Mouse (Mus musculus) limb, embryonic 11.5 days (tissue): ENCODE data around the gene Slc39a11. TPM values are rescaled to one million over a fixed set of nuclear protein-coding genes. Genes with fewer than 3 reads are reported as not detected.

Source experiments
- ATAC-seq: fragments of 200-750 bp; cut with Nextera tagmentation; 2 replicates; pipeline ENCODE4 v1.8.0; 2017; ENCODE audit warnings: low read depth; ENCODE audit not compliant: insufficient number of reproducible peaks, low FRiP score, low TSS enrichment
- DNase-seq: peaks from one replicate; pipeline ENCODE4 v3.0.0-alpha.2; 2015; ENCODE audit warnings: low spot score
- H3K27ac ChIP-seq: fragments of 300-500 bp; sonication (generic); replicated peaks from 2 replicates; pipeline ENCODE4 v1.5.1; 2014; ENCODE audit warnings: low read depth, mild to moderate bottlenecking, low read length
- H3K27me3 ChIP-seq: fragments of 300-500 bp; sonication (generic); 2 replicates; pipeline ENCODE4 v1.6.1; 2014; ENCODE audit warnings: mild to moderate bottlenecking, low read length, mixed read lengths; ENCODE audit not compliant: control insufficient read depth, insufficient read depth
- H3K36me3 ChIP-seq: fragments of 300-500 bp; sonication (generic); 2 replicates; pipeline ENCODE4 v1.6.1; 2014; ENCODE audit warnings: mild to moderate bottlenecking, low read length, moderate library complexity, mixed read lengths; ENCODE audit not compliant: control insufficient read depth, insufficient read depth
- H3K4me1 ChIP-seq: fragments of 300-500 bp; sonication (generic); 2 replicates; pipeline ENCODE4 v1.6.1; 2014; ENCODE audit warnings: low read length, mixed read lengths; ENCODE audit not compliant: control insufficient read depth, insufficient read depth
- H3K4me2 ChIP-seq: fragments of 300-500 bp; sonication (generic); 2 replicates; pipeline ENCODE4 v1.6.1; 2014; ENCODE audit warnings: low read depth, mild to moderate bottlenecking, moderate library complexity; ENCODE audit not compliant: severe bottlenecking
- H3K4me3 ChIP-seq: fragments of 300-500 bp; sonication (generic); 2 replicates; pipeline ENCODE4 v1.5.1; 2014; ENCODE audit warnings: low read depth, low read length
- H3K9ac ChIP-seq: fragments of 300-500 bp; sonication (generic); 2 replicates; pipeline ENCODE4 v1.6.1; 2014; ENCODE audit warnings: mild to moderate bottlenecking, low read length
- H3K9me3 ChIP-seq: fragments of 300-500 bp; sonication (generic); 2 replicates; pipeline ENCODE4 v1.6.1; 2016; ENCODE audit warnings: low read length; ENCODE audit not compliant: control insufficient read depth
- WGBS: fragments of 180-500 bp; shearing (Covaris S2); extraction: QIAGEN DNeasy Blood & Tissue Kit; methylation state at CpG from one replicate; pipeline ENCODE4 v1.1.7; 2014; 5-methylcytosine and 5-hydroxymethylcytosine counted together
- polyA plus RNA-seq: library from polyadenylated mRNA; unstranded; fragments of >200 nt; fragmentation: Nextera tagmentation; extraction: Ambion mirVana; gene quantifications from 2 replicates; pipeline ENCODE4 v1.2.1, GENCODE M21; 2014

The Slc39a11 gene
- polyA plus RNA-seq, 1 experiment from 2014 or later: 14.9 TPM

DNA sequence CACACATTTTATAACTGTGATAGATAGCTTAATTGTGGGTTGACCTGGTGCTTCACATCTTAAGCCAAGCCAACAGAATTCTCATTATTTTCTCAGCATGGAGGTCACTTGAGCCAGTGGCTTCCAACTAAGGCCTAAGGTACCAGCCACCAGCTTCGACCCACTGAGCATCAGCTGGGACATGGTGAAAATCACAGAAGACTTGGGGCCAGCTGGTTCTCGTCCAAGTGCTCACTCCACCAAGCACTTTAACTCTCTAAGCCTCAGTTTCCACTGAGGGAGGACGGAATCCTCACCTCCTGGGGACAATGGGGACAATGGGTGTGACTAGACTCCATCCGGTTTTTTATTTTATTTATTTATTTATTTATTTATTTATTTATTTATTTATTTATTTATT is 27.9 kb downstream of the Slc39a11 start:
- Histone ChIP-seq H3K4me2 (no peak overlapping the region), H3K27ac (no peak overlapping the region), H3K27me3 (peaks cover 32% of the 10 kb centered on the region), H3K9me3 (no peaks in the 10 kb centered on the region), H3K4me1 (peaks cover 13% of the 10 kb centered on the region), H3K9ac (no peak overlapping the region), H3K4me3 (no peak overlapping the region), H3K36me3 (no peaks in the 10 kb centered on the region)
- no peak for DNase-seq
- WGBS: 81% methylated on average over 4 of the region's 4 CpGs
- no peak for ATAC-seq

DNA sequence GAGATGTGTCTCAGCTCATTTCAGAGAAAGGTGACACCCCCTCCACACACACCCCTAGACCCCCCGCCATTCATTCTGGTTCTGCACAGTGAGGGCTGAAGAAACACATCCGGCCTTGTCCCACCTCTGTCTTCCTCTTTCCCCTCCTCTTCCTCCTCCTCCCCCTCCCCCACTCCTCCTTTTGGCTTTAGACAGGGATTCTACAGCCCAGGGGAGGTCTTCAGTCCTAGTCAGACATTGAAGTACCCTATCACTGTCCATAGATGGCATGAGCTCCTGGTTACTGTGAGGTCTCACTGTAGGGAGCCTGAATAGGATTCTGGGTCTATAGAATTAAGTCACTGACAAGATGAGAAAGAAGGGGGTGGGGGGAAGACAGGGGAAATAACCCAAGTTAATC is 28.9 kb downstream of the Slc39a11 start:
- Histone ChIP-seq H3K27ac (no peak overlapping the region), H3K4me3 (no peak overlapping the region), H3K9ac (no peak overlapping the region), H3K36me3 (no peaks in the 10 kb centered on the region), H3K9me3 (no peaks in the 10 kb centered on the region), H3K4me2 (no peak overlapping the region), H3K4me1 (peaks cover 13% of the 10 kb centered on the region), H3K27me3 (peaks cover 32% of the 10 kb centered on the region)
- WGBS: 53% methylated on average over 2 of the region's 2 CpGs
- ATAC-seq (no peak), DNase-seq (no peak)

DNA sequence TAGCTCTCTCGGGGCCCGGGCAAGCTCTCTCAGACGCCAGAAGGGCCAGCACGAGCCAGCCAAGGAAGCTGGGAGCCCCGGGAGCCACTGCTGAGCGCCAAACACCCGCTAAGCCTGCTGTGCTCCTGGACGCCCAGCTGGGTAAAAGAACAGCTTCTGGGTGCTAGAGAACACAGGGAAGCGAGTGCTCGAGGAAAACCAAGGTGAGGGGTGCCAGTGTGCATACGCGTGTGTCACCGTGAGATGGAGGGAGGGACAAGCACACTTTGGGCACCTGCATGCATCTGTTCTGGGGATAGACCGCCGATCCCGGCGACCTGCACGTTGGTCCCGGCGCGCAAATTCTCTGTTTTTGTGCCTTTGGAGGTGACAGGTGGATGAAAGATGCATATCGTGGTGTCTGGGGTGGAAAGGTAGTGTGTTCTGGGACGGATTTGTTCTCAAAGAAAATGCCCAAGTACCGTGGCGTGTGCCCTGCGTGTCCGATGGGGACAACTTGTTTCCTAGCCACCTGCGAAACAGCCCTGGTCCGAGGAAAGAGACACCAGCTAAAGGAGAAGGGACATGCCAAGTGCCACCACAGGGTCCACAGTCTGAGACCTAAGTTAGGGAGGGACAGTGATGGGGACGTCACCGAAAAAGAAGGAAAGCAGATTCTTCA is 30.3 kb downstream of the Slc39a11 start:
- Histone ChIP-seq H3K27ac (no peak overlapping the region), H3K4me2 (peak overlapping the region; percentile 98), H3K9me3 (no peaks in the 10 kb centered on the region), H3K9ac (peak overlapping the region; percentile 62), H3K27me3 (peaks cover 32% of the 10 kb centered on the region), H3K4me1 (peaks cover 13% of the 10 kb centered on the region), H3K36me3 (no peaks in the 10 kb centered on the region), H3K4me3 (peak overlapping the region; percentile 45)
- WGBS: 2% methylated on average over 31 of the region's 31 CpGs
- ATAC-seq (peak; percentile 52; the same call in 1 of the 2 replicates), DNase-seq (no peak)

DNA sequence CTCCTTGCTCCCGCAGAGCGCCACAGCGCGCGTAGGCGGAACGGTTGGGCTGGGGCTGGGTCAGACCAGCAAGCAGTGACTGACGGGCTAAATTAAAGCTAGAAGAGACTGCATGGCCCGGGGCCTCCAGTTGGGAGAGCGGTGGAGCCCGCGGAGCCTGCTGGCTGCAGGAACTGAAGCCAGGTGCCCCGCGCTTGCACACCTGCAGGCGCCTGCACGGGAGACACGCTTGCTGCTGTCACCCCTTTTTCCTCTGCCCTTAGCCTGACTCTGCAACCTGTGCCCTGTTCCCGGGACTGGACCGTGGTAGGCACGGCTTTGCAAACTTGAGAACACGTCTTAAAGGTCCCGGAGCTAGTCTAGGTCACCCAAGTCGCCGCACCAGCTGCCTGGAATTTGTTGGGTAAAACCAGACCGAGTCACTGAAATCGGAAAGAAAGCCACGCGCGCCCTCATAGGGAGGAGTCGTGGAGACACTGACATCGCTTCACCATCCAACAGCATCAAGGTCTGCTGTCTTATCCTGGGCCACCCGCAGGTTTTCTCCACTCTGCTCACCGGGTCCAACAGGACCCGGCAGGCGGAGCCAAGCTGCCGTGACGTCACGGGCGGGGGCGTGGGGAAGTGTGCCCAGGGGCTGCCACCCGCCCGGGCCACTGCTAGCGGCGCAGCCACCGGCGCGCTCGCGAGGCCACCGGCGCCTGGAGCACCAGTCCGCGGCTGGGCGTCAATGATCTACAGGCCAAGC is 31.0 kb downstream of the Slc39a11 start, which contains the start of gene Sstr2:
Gene Sstr2, plus strand, starts transcription at position 671 of the 748 bp plus-strand sequence.
- Histone ChIP-seq H3K9ac (peak within 1 kb of the TSS; percentile 62), H3K27me3 (peaks cover 32% of the 10 kb centered on the region), H3K36me3 (no peaks in the 10 kb centered on the region), H3K4me2 (peak within 1 kb of the TSS; percentile 98), H3K4me1 (peaks cover 13% of the 10 kb centered on the region), H3K4me3 (peak within 1 kb of the TSS; percentile 45), H3K9me3 (no peaks in the 10 kb centered on the region), H3K27ac (no peak within 1 kb of the TSS)
- WGBS: under 1% methylated on average over 54 of the region's 54 CpGs
- peak; percentile 85 for DNase-seq
- peak; percentile 76; the same call in 1 of the 2 replicates for ATAC-seq

DNA sequence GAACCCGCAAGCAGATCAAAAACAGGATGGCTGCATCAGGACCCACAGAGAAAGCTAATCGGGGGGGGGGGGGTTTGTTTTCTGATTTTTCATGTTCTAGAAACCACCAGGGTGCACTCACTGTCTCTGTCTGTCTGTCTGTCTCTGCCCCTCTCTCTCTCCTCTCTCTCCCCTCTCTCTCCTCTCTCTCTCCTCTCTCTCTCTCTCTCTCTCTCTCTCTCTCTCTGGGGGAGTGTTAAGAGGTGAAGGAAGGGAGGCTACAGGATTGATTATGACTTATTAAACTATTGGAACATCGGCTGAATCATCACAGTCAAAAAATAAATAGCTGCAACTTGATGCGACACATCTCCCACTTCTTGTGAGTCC is 31.6 kb downstream of the Slc39a11 start:
- no peak for ATAC-seq
- H3K4me3 ChIP-seq: peak overlapping the region; percentile 45
- no peaks in the 10 kb centered on the region for H3K9me3 ChIP-seq
- H3K27ac ChIP-seq: no peak overlapping the region
- no peak for DNase-seq
- H3K4me1 ChIP-seq: peaks cover 13% of the 10 kb centered on the region
- no peak overlapping the region for H3K9ac ChIP-seq
- H3K27me3 ChIP-seq: peaks cover 32% of the 10 kb centered on the region
- 30% methylated on average over 4 of the region's 4 CpGs for WGBS
- no peaks in the 10 kb centered on the region for H3K36me3 ChIP-seq
- peak overlapping the region; percentile 98 for H3K4me2 ChIP-seq

DNA sequence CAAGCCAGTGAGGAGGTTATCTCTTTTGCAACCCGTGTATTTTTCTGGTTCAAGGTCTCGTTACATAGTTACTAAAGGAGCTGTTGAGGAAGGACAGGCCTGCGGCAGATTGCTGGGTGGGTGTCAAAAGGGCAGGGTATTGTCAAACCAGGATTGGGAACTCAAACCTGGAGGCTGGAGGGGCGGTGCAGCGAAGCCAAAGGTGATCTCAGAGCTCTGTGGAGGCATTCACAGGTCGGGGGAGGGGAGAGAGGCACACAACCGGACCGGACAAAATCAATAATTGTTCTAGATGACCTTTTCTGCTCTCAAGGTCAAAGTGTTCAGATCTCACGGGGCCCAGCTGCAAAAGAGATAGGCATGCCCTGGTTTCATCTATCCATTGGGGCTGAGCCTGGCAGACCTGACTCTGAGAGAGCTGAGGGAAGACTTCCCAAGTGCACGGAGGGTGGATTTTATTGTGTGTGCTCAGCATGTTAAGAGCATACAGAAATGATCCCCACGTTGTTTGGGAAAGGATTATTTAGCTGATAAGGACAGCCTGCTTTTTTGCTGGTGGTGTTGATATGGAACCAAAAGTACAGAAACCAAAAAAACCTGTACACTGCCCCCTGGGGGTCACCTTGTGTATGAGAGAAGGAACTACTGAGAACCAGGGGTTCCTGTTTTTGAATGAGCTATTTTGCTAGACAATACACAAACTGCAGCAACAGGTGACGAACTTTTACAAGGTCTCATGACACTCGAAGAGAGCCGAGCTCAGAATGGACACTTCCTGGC is 32.6 kb downstream of the Slc39a11 start:
- H3K9me3 ChIP-seq: no peaks in the 10 kb centered on the region
- H3K4me2 ChIP-seq: no peak overlapping the region
- H3K9ac ChIP-seq: no peak overlapping the region
- H3K36me3 ChIP-seq: no peaks in the 10 kb centered on the region
- no peak overlapping the region for H3K27ac ChIP-seq
- WGBS: 54% methylated on average over 14 of the region's 14 CpGs
- H3K4me3 ChIP-seq: no peak overlapping the region
- peaks cover 32% of the 10 kb centered on the region for H3K27me3 ChIP-seq
- DNase-seq: peak; percentile 83
- no peak for ATAC-seq
- H3K4me1 ChIP-seq: peaks cover 13% of the 10 kb centered on the region

DNA sequence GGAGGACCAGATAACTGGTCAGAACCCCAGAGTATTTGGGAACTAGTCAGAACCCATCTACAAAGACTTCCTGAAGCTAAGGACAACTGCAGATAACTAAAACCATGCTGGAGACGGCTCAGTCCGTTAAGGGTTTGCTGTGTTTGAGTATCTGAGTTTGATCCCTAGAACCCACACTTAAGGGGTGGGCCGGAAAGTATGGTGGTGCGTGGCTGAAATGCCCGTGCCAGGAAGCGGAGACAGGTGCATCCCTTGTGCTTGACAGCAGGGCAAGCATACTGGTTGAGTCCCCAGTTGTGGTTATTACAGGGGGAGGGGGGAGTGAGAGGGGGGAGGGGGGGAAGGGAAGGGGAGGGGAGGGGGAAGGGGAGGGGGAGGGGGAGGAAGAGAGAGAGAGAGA is 35.4 kb downstream of the Slc39a11 start:
- Histone ChIP-seq H3K4me1 (peaks cover 12% of the 10 kb centered on the region), H3K27me3 (peaks cover 14% of the 10 kb centered on the region), H3K36me3 (no peaks in the 10 kb centered on the region), H3K4me3 (no peak overlapping the region), H3K4me2 (no peak overlapping the region), H3K27ac (no peak overlapping the region), H3K9ac (no peak overlapping the region), H3K9me3 (no peaks in the 10 kb centered on the region)
- WGBS: 77% methylated on average over 6 of the region's 6 CpGs
- ATAC-seq (no peak), DNase-seq (no peak)
